15 mouse cellular contexts compared by ENCODE assay signal in the genomic region with DNA sequence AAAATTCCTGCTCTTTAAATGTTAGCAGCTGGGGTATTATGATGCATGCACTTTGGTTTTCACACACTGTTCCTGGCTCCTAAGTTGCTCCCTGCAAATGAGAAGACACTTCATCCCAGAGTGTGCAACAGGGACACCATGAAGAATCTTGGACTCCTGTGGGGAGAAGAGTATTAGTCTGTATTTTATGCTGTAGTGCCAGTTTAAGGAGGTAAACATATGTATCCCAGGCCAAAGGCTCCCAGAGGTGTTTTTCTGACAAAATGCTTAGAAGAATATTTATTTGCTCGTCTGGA. TPM values are rescaled to one million over a fixed set of nuclear protein-coding genes. Genes with fewer than 3 reads are reported as not detected.
DNase-seq lines count a peak whose midpoint lies in the region; ATAC-seq lines count a peak whose summit lies in the region.
"Had no signal": no experiment of that assay in that cellular context is flagged by ENCODE, and none has a peak within 500 bp of the region (broad histone marks: within the 10 kb centered on the region; RNA-seq: fewer than 3 reads in every experiment).

No protein-coding gene starts in this region.

- H3K4me1 ChIP-seq in embryonic facial prominence, embryonic 13.5 days, result peaks cover 6% of the 10 kb centered on the region
- H3K4me1 ChIP-seq in embryonic facial prominence, embryonic 10.5 days, result no peaks in the 10 kb centered on the region
- no peaks in the 10 kb centered on the region for H3K4me1 ChIP-seq in intestine, embryonic 16.5 days (ENCODE audit: control insufficient read depth, insufficient read depth, low read length)
- H3K4me1 ChIP-seq in intestine, embryonic 15.5 days (replicated peaks), result no peaks in the 10 kb centered on the region
- no peaks in the 10 kb centered on the region for H3K4me1 ChIP-seq in forebrain, embryonic 14.5 days (ENCODE audit: control insufficient read depth, insufficient read depth, low read length)
- H3K4me1 ChIP-seq in midbrain, embryonic 16.5 days (ENCODE audit: control insufficient read depth, insufficient read depth, low read length), result no peaks in the 10 kb centered on the region

- ATAC-seq in embryonic facial prominence, embryonic 13.5 days (ENCODE audit: insufficient number of reproducible peaks, insufficient read depth, low FRiP score, low TSS enrichment, low read depth), result no peak
- ATAC-seq in intestine, embryonic 16.5 days, result peak; percentile 41; the same call in 1 of the 2 replicates
- no peak for ATAC-seq in intestine, embryonic 15.5 days
- peak; percentile 67; the same call in 1 of the 2 replicates for ATAC-seq in forebrain, embryonic 14.5 days
- peak; percentile 26; the same call in 1 of the 2 replicates for ATAC-seq in midbrain, embryonic 16.5 days
- ATAC-seq: activated CD4-positive, CD25-positive, alpha-beta regulatory T cell, adult 4 months had no signal

- 0 out of 2 replicates have a peak, but pooled peaks cover 6% of the 10 kb centered on the region for H3K27me3 ChIP-seq in embryonic facial prominence, embryonic 13.5 days
- no peaks in the 10 kb centered on the region for H3K27me3 ChIP-seq in embryonic facial prominence, embryonic 10.5 days (replicated peaks; ENCODE audit: low read depth, poor library complexity, severe bottlenecking)
- H3K27me3 ChIP-seq in intestine, embryonic 16.5 days (replicated peaks; ENCODE audit: control insufficient read depth, insufficient read depth, low read length), result no peaks in the 10 kb centered on the region
- H3K27me3 ChIP-seq in intestine, embryonic 15.5 days (replicated peaks), result no peaks in the 10 kb centered on the region
- H3K27me3 ChIP-seq in forebrain, embryonic 14.5 days (replicated peaks; ENCODE audit: control insufficient read depth, insufficient read depth, low read length), result no peaks in the 10 kb centered on the region
- H3K27me3 ChIP-seq in midbrain, embryonic 16.5 days (ENCODE audit: control insufficient read depth, insufficient read depth, low read depth, low read length), result no peaks in the 10 kb centered on the region

- 0 out of 2 replicates have a peak overlapping the region, but pooled peaks have one; percentile 6 for H3K9ac ChIP-seq in embryonic facial prominence, embryonic 13.5 days
- no peak overlapping the region for H3K9ac ChIP-seq in intestine, embryonic 16.5 days (ENCODE audit: low read depth, low read length)
- no peak overlapping the region for H3K9ac ChIP-seq in intestine, embryonic 15.5 days
- H3K9ac ChIP-seq in forebrain, embryonic 14.5 days (ENCODE audit: low read length), result no peak overlapping the region; the same call in 1 of the 2 replicates
- no peak overlapping the region for H3K9ac ChIP-seq in midbrain, embryonic 16.5 days (ENCODE audit: low read depth, low read length)
- H3K9ac ChIP-seq: liver, postnatal 0 days had no signal

- no peaks in the 10 kb centered on the region for H3K9me3 ChIP-seq in embryonic facial prominence, embryonic 13.5 days
- H3K9me3 ChIP-seq in embryonic facial prominence, embryonic 10.5 days, result no peaks in the 10 kb centered on the region
- H3K9me3 ChIP-seq in intestine, embryonic 16.5 days (ENCODE audit: control insufficient read depth, low read length), result no peaks in the 10 kb centered on the region
- H3K9me3 ChIP-seq in intestine, embryonic 15.5 days, result no peaks in the 10 kb centered on the region
- no peaks in the 10 kb centered on the region for H3K9me3 ChIP-seq in forebrain, embryonic 14.5 days (replicated peaks; ENCODE audit: control insufficient read depth, low read length)
- no peaks in the 10 kb centered on the region for H3K9me3 ChIP-seq in midbrain, embryonic 16.5 days (replicated peaks; ENCODE audit: control insufficient read depth, low read length, poor library complexity, severe bottlenecking)

- H3K27ac ChIP-seq in embryonic facial prominence, embryonic 13.5 days, result peak overlapping the region; percentile 66
- no peak overlapping the region for H3K27ac ChIP-seq in embryonic facial prominence, embryonic 10.5 days (replicated peaks)
- H3K27ac ChIP-seq in intestine, embryonic 16.5 days (ENCODE audit: low read length), result no peak overlapping the region
- H3K27ac ChIP-seq in intestine, embryonic 15.5 days, result no peak overlapping the region
- H3K27ac ChIP-seq in forebrain, embryonic 14.5 days (ENCODE audit: low read depth, low read length), result peak overlapping the region; percentile 14; the same call in 1 of the 2 replicates
- no peak overlapping the region for H3K27ac ChIP-seq in midbrain, embryonic 16.5 days (ENCODE audit: low read length)

- WGBS in embryonic facial prominence, embryonic 13.5 days, result 62% methylated on average over 1 of the region's 1 CpGs
- WGBS in embryonic facial prominence, embryonic 10.5 days, result 83% methylated on average over 1 of the region's 1 CpGs
- 79% methylated on average over 1 of the region's 1 CpGs for WGBS in intestine, embryonic 16.5 days
- 55% methylated on average over 1 of the region's 1 CpGs for WGBS in intestine, embryonic 15.5 days
- 77% methylated on average over 1 of the region's 1 CpGs for WGBS in forebrain, embryonic 14.5 days
- 88% methylated on average over 1 of the region's 1 CpGs for WGBS in midbrain, embryonic 16.5 days

- H3K4me2 ChIP-seq in embryonic facial prominence, embryonic 13.5 days, result no peak overlapping the region
- H3K4me2 ChIP-seq in intestine, embryonic 16.5 days (ENCODE audit: low read depth, low read length), result no peak overlapping the region
- no peak overlapping the region for H3K4me2 ChIP-seq in intestine, embryonic 15.5 days (replicated peaks)
- H3K4me2 ChIP-seq in forebrain, embryonic 14.5 days (ENCODE audit: low read length), result no peak overlapping the region
- H3K4me2 ChIP-seq in midbrain, embryonic 16.5 days (ENCODE audit: low read length), result no peak overlapping the region
- H3K4me2 ChIP-seq: heart, embryonic 11.5 days had no signal

- DNase-seq in embryonic facial prominence, embryonic 10.5 days (ENCODE audit: low spot score), result no peak
- no peak for DNase-seq in forebrain, embryonic 14.5 days (ENCODE audit: low spot score)
- DNase-seq in urinary bladder, postnatal 36 days (ENCODE audit: low spot score in 2 of 2), result no peak
- no peak for DNase-seq in layer of hippocampus, adult 18-20 months (ENCODE audit: low spot score in 2 of 2)

- H3K36me3 ChIP-seq in embryonic facial prominence, embryonic 13.5 days, result no peaks in the 10 kb centered on the region
- no peaks in the 10 kb centered on the region for H3K36me3 ChIP-seq in embryonic facial prominence, embryonic 10.5 days (replicated peaks)
- H3K36me3 ChIP-seq in intestine, embryonic 16.5 days (ENCODE audit: control insufficient read depth, insufficient read depth, low read length), result no peaks in the 10 kb centered on the region
- no peaks in the 10 kb centered on the region for H3K36me3 ChIP-seq in intestine, embryonic 15.5 days
- H3K36me3 ChIP-seq in forebrain, embryonic 14.5 days (ENCODE audit: control insufficient read depth, insufficient read depth, low read length), result no peaks in the 10 kb centered on the region
- no peaks in the 10 kb centered on the region for H3K36me3 ChIP-seq in midbrain, embryonic 16.5 days (ENCODE audit: control insufficient read depth, insufficient read depth, low read length)

- H3K4me3 ChIP-seq in embryonic facial prominence, embryonic 13.5 days, result no peak overlapping the region
- no peak overlapping the region for H3K4me3 ChIP-seq in embryonic facial prominence, embryonic 10.5 days
- no peak overlapping the region for H3K4me3 ChIP-seq in intestine, embryonic 16.5 days (ENCODE audit: low read length)
- no peak overlapping the region for H3K4me3 ChIP-seq in intestine, embryonic 15.5 days (replicated peaks)
- H3K4me3 ChIP-seq in forebrain, embryonic 14.5 days (ENCODE audit: low read depth, low read length), result no peak overlapping the region
- no peak overlapping the region for H3K4me3 ChIP-seq in midbrain, embryonic 16.5 days (ENCODE audit: low read depth, low read length)

RNA-seq across cellular contexts. Expression of gene Pga5, which starts 0.8 kb away (rescaled TPM):
- not detected in 2 replicates for polyA plus RNA-seq in embryonic facial prominence, embryonic 13.5 days (2015; fragmentation: Nextera tagmentation; extraction: Ambion mirVana)
- polyA plus RNA-seq in embryonic facial prominence, embryonic 10.5 days (2016; fragmentation: Nextera tagmentation; extraction: Ambion mirVana), result not detected in 2 replicates
- 0.71 and 0.78 TPM in 2 replicates for polyA plus RNA-seq in intestine, embryonic 16.5 days (2015; fragmentation: Nextera tagmentation; extraction: Ambion mirVana)
- polyA plus RNA-seq in intestine, embryonic 15.5 days (2015; fragmentation: Nextera tagmentation; extraction: Ambion mirVana), result 0.39 and 0.61 TPM in 2 replicates
- polyA plus RNA-seq in forebrain, embryonic 14.5 days (2014; fragmentation: Nextera tagmentation; extraction: Ambion mirVana), result not detected in 2 replicates
- polyA plus RNA-seq in midbrain, embryonic 16.5 days (2015; fragmentation: Nextera tagmentation; extraction: Ambion mirVana), result not detected in 2 replicates
- total RNA-seq in layer of hippocampus, adult 18-20 months (2021), result not detected
- total RNA-seq: adrenal gland, postnatal 36 days; gastrocnemius, postnatal 25 days; heart, postnatal 4 days had no signal
- polyA plus RNA-seq: activated CD4-positive, CD25-positive, alpha-beta regulatory T cell, adult 4 months; embryonic facial prominence, embryonic 11.5 days; heart, embryonic 11.5 days had no signal

RNA-seq across cellular contexts. Expression of gene Vps37c, which starts 9.8 kb away (rescaled TPM):
- polyA plus RNA-seq in embryonic facial prominence, embryonic 13.5 days (2015; fragmentation: Nextera tagmentation; extraction: Ambion mirVana), result 36.4 and 36.8 TPM in 2 replicates
- polyA plus RNA-seq in embryonic facial prominence, embryonic 10.5 days (2016; fragmentation: Nextera tagmentation; extraction: Ambion mirVana), result 37.6 and 40.8 TPM in 2 replicates
- polyA plus RNA-seq in intestine, embryonic 16.5 days (2015; fragmentation: Nextera tagmentation; extraction: Ambion mirVana), result 36.2 and 37.6 TPM in 2 replicates
- polyA plus RNA-seq in intestine, embryonic 15.5 days (2015; fragmentation: Nextera tagmentation; extraction: Ambion mirVana), result 28.1 and 28.7 TPM in 2 replicates
- 31.9 and 36.4 TPM in 2 replicates for polyA plus RNA-seq in forebrain, embryonic 14.5 days (2014; fragmentation: Nextera tagmentation; extraction: Ambion mirVana)
- 28.6 and 31.2 TPM in 2 replicates for polyA plus RNA-seq in midbrain, embryonic 16.5 days (2015; fragmentation: Nextera tagmentation; extraction: Ambion mirVana)
- total RNA-seq in layer of hippocampus, adult 18-20 months (2021), result 10 to 100 TPM; 19.3 to 23.1 TPM

RNA-seq across cellular contexts. Expression of gene Vwce, which starts 44.7 kb away (rescaled TPM):
- 3.1 and 3.8 TPM in 2 replicates for polyA plus RNA-seq in embryonic facial prominence, embryonic 13.5 days (2015; fragmentation: Nextera tagmentation; extraction: Ambion mirVana)
- 1.8 and 2.0 TPM in 2 replicates for polyA plus RNA-seq in embryonic facial prominence, embryonic 10.5 days (2016; fragmentation: Nextera tagmentation; extraction: Ambion mirVana)
- 4.8 and 5.5 TPM in 2 replicates for polyA plus RNA-seq in intestine, embryonic 16.5 days (2015; fragmentation: Nextera tagmentation; extraction: Ambion mirVana)
- 3.4 and 4.8 TPM in 2 replicates for polyA plus RNA-seq in intestine, embryonic 15.5 days (2015; fragmentation: Nextera tagmentation; extraction: Ambion mirVana)
- polyA plus RNA-seq in forebrain, embryonic 14.5 days (2014; fragmentation: Nextera tagmentation; extraction: Ambion mirVana), result 0.19 and 0.26 TPM in 2 replicates
- 1.1 and 2.0 TPM in 2 replicates for polyA plus RNA-seq in midbrain, embryonic 16.5 days (2015; fragmentation: Nextera tagmentation; extraction: Ambion mirVana)
- under 1 TPM; 0.35 to 0.56 TPM for total RNA-seq in layer of hippocampus, adult 18-20 months (2021)

Comparison
In these comparisons a context has a peak if more than half of its experiments do, and no peak if none do; other contexts are left out.
1. ATAC-seq: peak in intestine, embryonic 16.5 days (single experiment), forebrain, embryonic 14.5 days (single experiment) and midbrain, embryonic 16.5 days (single experiment); none in embryonic facial prominence, embryonic 13.5 days (single experiment) and intestine, embryonic 15.5 days (single experiment).
2. H3K27ac ChIP-seq: peak in embryonic facial prominence, embryonic 13.5 days (single experiment) and forebrain, embryonic 14.5 days (single experiment); none in embryonic facial prominence, embryonic 10.5 days (single experiment), intestine, embryonic 16.5 days (single experiment), intestine, embryonic 15.5 days (single experiment) and midbrain, embryonic 16.5 days (single experiment).